Mouse (Mus musculus) thymus, adult 2 months (tissue): ENCODE data around the gene Tmem259. TPM values are rescaled to one million over a fixed set of nuclear protein-coding genes. Genes with fewer than 3 reads are reported as not detected.

Experiments
- DNase-seq: peaks from one replicate; pipeline ENCODE4 v3.0.0; 2021
- H3K27ac ChIP-seq: fragments of 200-500 bp; 2 replicates; pipeline ENCODE4 v1.5.1; 2012; ENCODE audit warnings: low read length, control low read depth; ENCODE audit not compliant: control insufficient read depth, insufficient read depth
- H3K27me3 ChIP-seq: fragments of 200-500 bp; 2 replicates; pipeline ENCODE4 v1.6.1; 2012; ENCODE audit warnings: mild to moderate bottlenecking, low read length, moderate library complexity, mixed read lengths; ENCODE audit not compliant: control insufficient read depth, insufficient read depth
- H3K36me3 ChIP-seq: fragments of 200-500 bp; 2 replicates; pipeline ENCODE4 v1.6.1; 2012; ENCODE audit warnings: mild to moderate bottlenecking, low read length, moderate library complexity; ENCODE audit not compliant: control insufficient read depth, insufficient read depth
- H3K4me1 ChIP-seq: fragments of 200-500 bp; replicated peaks from 2 replicates; pipeline ENCODE4 v1.6.1; 2012; ENCODE audit warnings: low read length; ENCODE audit not compliant: control insufficient read depth, insufficient read depth
- H3K4me3 ChIP-seq: fragments of 200-500 bp; 2 replicates; pipeline ENCODE4 v1.5.1; 2012; ENCODE audit warnings: mild to moderate bottlenecking, low read length, control low read depth, moderate library complexity; ENCODE audit not compliant: control insufficient read depth, insufficient read depth
- CTCF ChIP-seq: fragments of 200-500 bp; IDR thresholded peaks from 2 replicates; pipeline ENCODE4 v1.5.1; 2012; ENCODE audit warnings: mild to moderate bottlenecking, control low read depth, low read length, moderate library complexity, borderline replicate concordance; ENCODE audit not compliant: control insufficient read depth, poor library complexity, insufficient read depth; ENCODE audit errors: extremely low read depth
- POLR2A ChIP-seq: fragments of 200-500 bp; IDR thresholded peaks from 2 replicates; pipeline ENCODE4 v1.6.1; 2012; ENCODE audit warnings: mild to moderate bottlenecking, low read length, control low read depth, moderate library complexity; ENCODE audit not compliant: control insufficient read depth, poor library complexity, insufficient read depth; ENCODE audit errors: extremely low read depth
- WGBS: fragments of 180-500 bp; shearing (Covaris S2); methylation state at CpG from one replicate; pipeline ENCODE4 v1.1.7; 2018; 5-methylcytosine and 5-hydroxymethylcytosine counted together
- polyA plus RNA-seq: library from polyadenylated mRNA; depleted of rRNA; stranded (reverse); fragments of >200 nt; gene quantifications from 2 replicates; pipeline ENCODE4 v1.2.3, GENCODE M21; 2012

The Tmem259 gene
- polyA plus RNA-seq, 1 experiment = 566 TPM

DNA sequence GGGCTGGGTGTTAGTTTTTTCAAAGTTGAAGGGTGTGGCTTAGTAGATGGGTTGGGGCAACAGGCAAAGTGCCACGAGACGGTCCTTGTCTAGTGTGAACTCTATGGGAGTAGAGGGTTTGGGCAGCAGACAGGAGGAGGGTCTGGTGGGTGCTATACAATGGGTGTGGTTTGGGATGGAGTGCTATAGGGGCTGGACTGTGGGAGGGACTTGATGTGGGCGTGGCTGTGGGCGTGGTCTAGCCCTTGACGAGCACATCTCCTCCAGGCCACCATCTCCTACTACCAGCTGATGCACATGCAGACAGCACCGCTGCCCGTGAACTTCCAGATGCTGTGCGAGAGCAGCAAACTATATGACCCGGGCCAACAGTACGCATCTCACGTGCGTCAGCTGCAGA lies 41.8 kb upstream of the Tmem259 start:
- no peak overlapping the region for H3K27ac ChIP-seq
- peak; percentile 47 for DNase-seq
- H3K36me3 ChIP-seq = peaks cover 90% of the 10 kb centered on the region
- H3K4me3 ChIP-seq = no peak overlapping the region
- H3K27me3 ChIP-seq = no peaks in the 10 kb centered on the region
- H3K4me1 ChIP-seq = peaks cover 49% of the 10 kb centered on the region
- WGBS = 84% methylated on average over 12 of the region's 12 CpGs
- TF ChIP-seq CTCF (no peak), POLR2A (no peak)

DNA sequence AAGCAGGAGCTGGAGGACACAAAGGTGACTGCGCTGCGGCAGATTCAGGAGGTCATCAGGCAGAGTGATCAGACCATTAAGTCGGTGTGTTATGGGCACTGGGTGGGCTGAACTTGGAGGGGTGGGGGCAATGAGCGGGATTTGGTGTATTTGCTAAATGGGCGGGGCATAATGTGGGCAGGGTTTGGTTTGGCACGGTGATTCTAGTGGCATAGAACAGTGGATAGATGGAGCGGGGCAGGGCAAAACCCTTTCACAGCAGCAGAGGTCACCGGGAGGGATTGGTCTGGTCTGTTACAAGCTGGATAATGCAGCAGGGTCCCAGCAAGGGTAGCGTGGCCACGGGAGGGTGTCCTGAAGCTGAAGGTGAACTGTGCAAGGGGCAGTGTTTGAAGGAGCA lies 41.3 kb upstream of the Tmem259 start:
- Histone ChIP-seq H3K27me3 (no peaks in the 10 kb centered on the region), H3K27ac (no peak overlapping the region), H3K36me3 (peaks cover 90% of the 10 kb centered on the region), H3K4me3 (no peak overlapping the region), H3K4me1 (peaks cover 49% of the 10 kb centered on the region)
- WGBS = 90% methylated on average over 10 of the region's 10 CpGs
- TF ChIP-seq CTCF = no peak
- no peak for TF ChIP-seq POLR2A
- no peak for DNase-seq

DNA sequence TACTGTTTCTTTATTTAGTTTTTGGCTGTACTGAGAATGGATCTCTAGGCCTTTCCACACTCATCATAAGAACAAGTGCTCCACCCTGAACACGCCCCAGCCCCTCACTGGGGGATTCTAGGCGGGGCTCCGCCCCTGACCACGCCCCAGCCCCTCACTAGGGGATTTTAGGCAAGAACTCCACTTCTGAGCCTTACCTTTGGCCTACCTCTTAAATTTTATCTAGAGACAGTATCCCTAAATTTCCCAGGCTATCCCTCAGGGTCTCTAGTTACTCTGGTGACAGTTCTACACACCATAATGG lies 40.9 kb upstream of the Tmem259 start:
- Histone ChIP-seq H3K36me3 (peaks cover 90% of the 10 kb centered on the region), H3K27ac (peak overlapping the region; percentile 88), H3K27me3 (no peaks in the 10 kb centered on the region), H3K4me1 (peaks cover 54% of the 10 kb centered on the region), H3K4me3 (no peak overlapping the region)
- TF ChIP-seq CTCF = no peak
- DNase-seq = peak; percentile 29
- 78% methylated on average over 4 of the region's 4 CpGs for WGBS

DNA sequence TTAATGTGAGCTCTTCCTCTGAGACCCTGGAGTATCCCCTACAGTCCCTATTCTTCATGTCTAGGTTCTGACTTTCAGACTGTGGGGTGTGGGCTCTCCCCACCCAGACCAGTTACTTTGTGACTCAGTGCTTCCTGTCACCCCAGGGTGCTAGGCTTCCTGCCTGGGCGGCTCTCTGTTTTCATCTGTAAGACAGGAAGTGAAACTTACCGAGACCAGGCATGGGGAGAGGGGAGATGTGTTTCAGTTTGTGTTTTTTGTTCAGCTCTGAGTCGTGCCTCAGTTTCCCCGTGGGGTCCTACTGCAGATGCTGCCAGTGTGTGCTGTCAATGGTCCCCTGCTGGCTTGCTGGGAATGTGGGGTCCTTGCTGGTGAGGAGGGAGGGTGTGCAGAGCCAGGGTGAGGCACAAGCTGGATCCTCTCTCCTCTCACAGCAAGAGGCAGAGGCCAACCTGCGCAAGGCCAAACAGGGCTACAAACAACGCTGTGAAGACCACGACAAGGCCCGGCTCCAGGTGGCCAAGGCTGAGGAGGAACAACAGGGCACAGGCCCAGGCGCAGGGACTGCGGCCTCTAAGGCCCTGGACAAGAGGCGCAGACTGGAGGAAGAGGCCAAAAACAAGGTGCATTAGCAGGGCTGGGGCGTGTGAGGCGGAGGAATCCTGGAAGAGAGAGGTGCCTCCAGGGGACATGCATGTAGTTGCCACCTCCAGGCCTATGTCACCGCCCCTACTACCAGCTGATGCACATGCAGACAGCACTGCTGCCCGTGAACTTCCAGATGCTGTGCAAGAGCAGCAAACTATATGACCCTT lies 40.3 kb upstream of the Tmem259 start:
- peaks cover 91% of the 10 kb centered on the region for H3K36me3 ChIP-seq
- H3K4me3 ChIP-seq = peak overlapping the region; percentile 42
- WGBS = 48% methylated on average over 15 of the region's 15 CpGs
- peaks cover 59% of the 10 kb centered on the region for H3K4me1 ChIP-seq
- no peaks in the 10 kb centered on the region for H3K27me3 ChIP-seq
- TF ChIP-seq CTCF (no peak), POLR2A (no peak)
- H3K27ac ChIP-seq = peak overlapping the region; percentile 88
- peak; percentile 83 for DNase-seq

DNA sequence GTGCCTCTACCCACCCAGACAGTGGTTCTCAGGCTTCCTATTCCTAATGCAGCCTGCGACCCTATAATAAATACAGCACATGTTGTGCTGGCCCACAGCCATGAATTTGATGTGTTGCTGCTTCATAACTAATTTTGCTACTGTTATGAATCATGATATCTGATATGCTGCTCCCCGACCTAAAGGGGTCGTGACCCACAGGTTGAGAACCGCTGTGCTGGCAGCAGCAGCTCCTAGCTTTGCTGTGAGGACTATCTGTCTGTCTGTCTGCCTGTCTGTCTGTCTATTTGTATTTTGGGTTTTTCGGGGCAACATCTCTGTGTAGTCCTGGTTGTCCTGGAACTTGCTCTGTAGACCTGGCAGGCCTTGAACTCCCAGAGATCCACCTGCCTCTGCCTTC lies 39.6 kb upstream of the Tmem259 start:
- no peaks in the 10 kb centered on the region for H3K27me3 ChIP-seq
- no peak for DNase-seq
- H3K4me3 ChIP-seq = no peak overlapping the region
- peaks cover 65% of the 10 kb centered on the region for H3K4me1 ChIP-seq
- WGBS = 53% methylated on average over 5 of the region's 5 CpGs
- TF ChIP-seq POLR2A (no peak), CTCF (no peak)
- peak overlapping the region; percentile 88 for H3K27ac ChIP-seq
- H3K36me3 ChIP-seq = peaks cover 91% of the 10 kb centered on the region

DNA sequence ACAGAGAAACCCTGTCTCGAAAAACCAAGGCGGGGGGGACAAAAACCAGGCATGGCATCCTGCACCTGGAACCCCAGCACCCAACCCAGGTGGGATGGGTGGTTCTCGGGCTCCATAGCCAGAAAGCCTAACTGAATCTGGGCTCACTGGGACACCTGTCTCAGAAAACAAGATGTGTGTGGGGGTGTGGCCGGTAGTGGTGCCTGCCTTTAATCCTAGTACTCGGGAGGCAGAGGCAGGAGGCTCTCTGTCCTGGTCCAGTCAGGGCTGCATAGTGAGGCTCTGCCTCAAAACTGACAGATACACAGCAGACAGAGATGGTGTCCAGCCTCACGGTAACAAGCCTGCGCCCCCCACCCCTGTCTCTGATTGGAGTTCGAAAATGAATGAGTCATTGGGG lies 38.7 kb upstream of the Tmem259 start:
- 62% methylated on average over 8 of the region's 8 CpGs for WGBS
- H3K4me1 ChIP-seq = peaks cover 65% of the 10 kb centered on the region
- H3K27me3 ChIP-seq = no peaks in the 10 kb centered on the region
- peak; percentile 37 for DNase-seq
- H3K36me3 ChIP-seq = peaks cover 86% of the 10 kb centered on the region
- H3K4me3 ChIP-seq = no peak overlapping the region
- TF ChIP-seq CTCF (no peak), POLR2A (no peak)
- H3K27ac ChIP-seq = peak overlapping the region; percentile 88

DNA sequence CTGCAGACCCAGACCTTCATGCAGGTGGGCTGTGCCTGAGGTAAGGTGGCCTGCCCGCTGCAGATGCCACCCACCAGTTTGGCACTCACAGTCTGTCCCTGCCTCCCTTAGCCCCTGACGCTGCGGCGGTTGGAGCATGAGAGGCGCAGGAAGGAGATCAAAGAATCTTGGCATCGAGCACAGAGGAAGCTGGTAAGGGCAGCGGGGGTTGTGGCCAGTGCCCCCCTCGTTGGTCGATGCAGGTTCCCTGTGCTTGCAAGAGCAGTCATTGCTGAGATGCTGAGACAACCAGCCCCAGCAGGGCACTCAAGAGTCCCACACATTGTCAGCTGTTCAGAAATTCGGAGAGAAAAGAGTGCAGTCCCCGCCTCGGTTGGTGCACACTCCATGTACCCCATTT lies 38.0 kb upstream of the Tmem259 start:
- no peaks in the 10 kb centered on the region for H3K27me3 ChIP-seq
- H3K4me3 ChIP-seq = peak overlapping the region; percentile 5
- TF ChIP-seq POLR2A (no peak), CTCF (no peak)
- H3K4me1 ChIP-seq = peaks cover 65% of the 10 kb centered on the region
- peak overlapping the region; percentile 88 for H3K27ac ChIP-seq
- peaks cover 81% of the 10 kb centered on the region for H3K36me3 ChIP-seq
- peak; percentile 55 for DNase-seq
- WGBS = 6% methylated on average over 12 of the region's 12 CpGs
